Mouse (Mus musculus): ENCODE data around the gene Rerg. TPM values are rescaled to one million over a fixed set of nuclear protein-coding genes. Genes with fewer than 3 reads are reported as not detected.

Rerg gene
- polyA plus RNA-seq, 1 experiment from 2014 or later, result 23.9 TPM

GRCm38 (mm10) chr6:137151015-137151414 lies 19.3 kb downstream of the Rerg start:
- TF ChIP-seq EP300 (optimal IDR thresholded peaks at IDR 0.05) (no peak), CTCF (IDR thresholded peaks at IDR 0.05; ENCODE audit: low read depth) (no peak)
- H3K9ac ChIP-seq (ENCODE audit: low read length), result no peak overlapping the region
- no peaks in the 10 kb centered on the region for H3K27me3 ChIP-seq (ENCODE audit: control insufficient read depth, insufficient read depth, low read length)
- H3K4me2 ChIP-seq (replicated peaks; ENCODE audit: low read depth), result no peak overlapping the region
- H3K9me3 ChIP-seq (ENCODE audit: control insufficient read depth, low read length), result no peaks in the 10 kb centered on the region
- H3K36me3 ChIP-seq (ENCODE audit: control insufficient read depth, insufficient read depth, low read length), result no peaks in the 10 kb centered on the region
- DNase-seq (ENCODE audit: low spot score) (no peak), ATAC-seq (ENCODE audit: low FRiP score, low TSS enrichment) (no peak)
- no peak overlapping the region for H3K4me3 ChIP-seq (ENCODE audit: low read depth, low read length)
- WGBS, result 83% methylated on average over 2 of the region's 2 CpGs
- H3K4me1 ChIP-seq (replicated peaks; ENCODE audit: control insufficient read depth, insufficient read depth), result no peaks in the 10 kb centered on the region
- H3K27ac ChIP-seq (replicated peaks), result no peak overlapping the region

DNA sequence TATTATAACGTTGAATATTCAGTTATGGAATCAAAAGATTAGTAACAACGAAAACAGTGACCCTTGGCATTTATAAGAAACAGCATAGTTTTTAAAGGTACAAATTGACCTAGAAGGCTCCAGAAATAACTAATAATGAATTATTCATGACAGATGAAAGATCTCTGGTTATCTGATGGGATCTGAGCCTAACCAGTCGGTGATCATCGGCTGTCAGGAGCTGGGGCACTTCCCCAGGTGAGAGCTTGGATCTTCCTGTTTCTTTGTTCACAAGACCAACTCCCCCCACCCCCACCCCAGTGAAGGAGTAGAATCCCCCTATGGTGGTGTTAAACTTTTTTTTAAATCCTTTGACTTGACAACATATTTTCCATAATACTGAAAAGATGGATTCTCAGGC lies 20.5 kb downstream of the Rerg start:
- H3K9me3 ChIP-seq (ENCODE audit: control insufficient read depth, low read length), result no peaks in the 10 kb centered on the region
- WGBS, result 68% methylated on average over 4 of the region's 4 CpGs
- H3K4me1 ChIP-seq (replicated peaks; ENCODE audit: control insufficient read depth, insufficient read depth), result no peaks in the 10 kb centered on the region
- no peaks in the 10 kb centered on the region for H3K36me3 ChIP-seq (ENCODE audit: control insufficient read depth, insufficient read depth, low read length)
- TF ChIP-seq CTCF (IDR thresholded peaks at IDR 0.05; ENCODE audit: low read depth) (no peak), EP300 (optimal IDR thresholded peaks at IDR 0.05) (no peak)
- H3K4me3 ChIP-seq (ENCODE audit: low read depth, low read length), result no peak overlapping the region
- H3K27ac ChIP-seq (replicated peaks), result no peak overlapping the region
- no peak overlapping the region for H3K9ac ChIP-seq (ENCODE audit: low read length)
- H3K4me2 ChIP-seq (replicated peaks; ENCODE audit: low read depth), result no peak overlapping the region
- ATAC-seq (ENCODE audit: low FRiP score, low TSS enrichment), result no peak
- no peaks in the 10 kb centered on the region for H3K27me3 ChIP-seq (ENCODE audit: control insufficient read depth, insufficient read depth, low read length)
- DNase-seq (ENCODE audit: low spot score), result no peak

- DNase-seq (ENCODE audit: low spot score) (no peak), ATAC-seq (ENCODE audit: low FRiP score, low TSS enrichment) (no peak)
- Histone ChIP-seq H3K27ac (replicated peaks) (no peak overlapping the region), H3K27me3 (ENCODE audit: control insufficient read depth, insufficient read depth, low read length) (no peaks in the 10 kb centered on the region), H3K9ac (ENCODE audit: low read length) (no peak overlapping the region), H3K4me1 (replicated peaks; ENCODE audit: control insufficient read depth, insufficient read depth) (0 out of 2 replicates have a peak, but pooled peaks cover 2% of the 10 kb centered on the region), H3K36me3 (ENCODE audit: control insufficient read depth, insufficient read depth, low read length) (no peaks in the 10 kb centered on the region), H3K4me2 (replicated peaks; ENCODE audit: low read depth) (no peak overlapping the region), H3K4me3 (ENCODE audit: low read depth, low read length) (no peak overlapping the region), H3K9me3 (ENCODE audit: control insufficient read depth, low read length) (no peaks in the 10 kb centered on the region)
- WGBS, result 100% methylated on average over 2 of the region's 2 CpGs
- TF ChIP-seq CTCF (IDR thresholded peaks at IDR 0.05; ENCODE audit: low read depth), result no peak
- TF ChIP-seq EP300 (optimal IDR thresholded peaks at IDR 0.05), result no peak
Observed at GRCm38 (mm10) chr6:137146910-137147309, 23.4 kb downstream of the Rerg start.

DNA sequence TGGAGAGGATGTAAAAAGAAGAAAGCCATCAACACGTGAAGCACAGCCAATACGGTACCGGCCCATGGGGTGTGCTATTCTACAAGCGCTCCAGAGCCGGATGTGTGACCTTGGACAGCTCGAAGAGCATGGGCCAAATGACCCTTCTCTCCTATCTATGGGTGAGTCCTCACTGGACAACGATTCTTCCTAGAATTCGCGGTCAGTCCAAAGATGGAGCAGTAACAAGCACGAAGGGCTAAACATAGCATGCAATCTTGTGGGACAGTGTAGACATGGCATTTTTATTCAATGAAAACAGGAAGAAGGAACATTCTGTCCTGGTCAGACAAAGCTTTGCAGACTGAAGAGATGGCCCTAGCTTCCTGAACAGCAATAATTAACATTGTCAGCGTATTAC lies 24.7 kb downstream of the Rerg start:
- DNase-seq (ENCODE audit: low spot score), result no peak
- Histone ChIP-seq H3K4me3 (ENCODE audit: low read depth, low read length) (no peak overlapping the region), H3K27me3 (ENCODE audit: control insufficient read depth, insufficient read depth, low read length) (no peaks in the 10 kb centered on the region), H3K9me3 (ENCODE audit: control insufficient read depth, low read length) (no peaks in the 10 kb centered on the region), H3K27ac (replicated peaks) (peak overlapping the region; percentile 19), H3K4me2 (replicated peaks; ENCODE audit: low read depth) (no peak overlapping the region), H3K36me3 (ENCODE audit: control insufficient read depth, insufficient read depth, low read length) (no peaks in the 10 kb centered on the region), H3K9ac (ENCODE audit: low read length) (no peak overlapping the region), H3K4me1 (replicated peaks; ENCODE audit: control insufficient read depth, insufficient read depth) (0 out of 2 replicates have a peak, but pooled peaks cover 2% of the 10 kb centered on the region)
- no peak for TF ChIP-seq CTCF (IDR thresholded peaks at IDR 0.05; ENCODE audit: low read depth)
- no peak for TF ChIP-seq EP300 (optimal IDR thresholded peaks at IDR 0.05)
- 62% methylated on average over 11 of the region's 11 CpGs for WGBS
- peak; percentile 29; the same call in 1 of the 2 replicates for ATAC-seq (ENCODE audit: low FRiP score, low TSS enrichment)

GRCm38 (mm10) chr6:137144958-137145535 lies 25.2 kb downstream of the Rerg start:
- H3K27ac ChIP-seq (replicated peaks), result peak overlapping the region; percentile 76
- H3K4me2 ChIP-seq (replicated peaks; ENCODE audit: low read depth), result no peak overlapping the region
- 35% methylated on average over 11 of the region's 11 CpGs for WGBS
- no peaks in the 10 kb centered on the region for H3K27me3 ChIP-seq (ENCODE audit: control insufficient read depth, insufficient read depth, low read length)
- 0 out of 2 replicates have a peak, but pooled peaks cover 2% of the 10 kb centered on the region for H3K4me1 ChIP-seq (replicated peaks; ENCODE audit: control insufficient read depth, insufficient read depth)
- ATAC-seq (ENCODE audit: low FRiP score, low TSS enrichment) (peak; percentile 29), DNase-seq (ENCODE audit: low spot score) (no peak)
- no peak overlapping the region for H3K9ac ChIP-seq (ENCODE audit: low read length)
- TF ChIP-seq CTCF (IDR thresholded peaks at IDR 0.05; ENCODE audit: low read depth) (no peak), EP300 (optimal IDR thresholded peaks at IDR 0.05) (no peak)
- no peak overlapping the region for H3K4me3 ChIP-seq (ENCODE audit: low read depth, low read length)
- no peaks in the 10 kb centered on the region for H3K9me3 ChIP-seq (ENCODE audit: control insufficient read depth, low read length)
- no peaks in the 10 kb centered on the region for H3K36me3 ChIP-seq (ENCODE audit: control insufficient read depth, insufficient read depth, low read length)

- H3K4me3 ChIP-seq (ENCODE audit: low read depth, low read length), result no peak overlapping the region
- H3K9ac ChIP-seq (ENCODE audit: low read length), result no peak overlapping the region
- H3K36me3 ChIP-seq (ENCODE audit: control insufficient read depth, insufficient read depth, low read length), result no peaks in the 10 kb centered on the region
- H3K27ac ChIP-seq (replicated peaks), result peak overlapping the region; percentile 76
- ATAC-seq (ENCODE audit: low FRiP score, low TSS enrichment) (no peak), DNase-seq (ENCODE audit: low spot score) (no peak)
- H3K4me2 ChIP-seq (replicated peaks; ENCODE audit: low read depth), result no peak overlapping the region
- H3K4me1 ChIP-seq (replicated peaks; ENCODE audit: control insufficient read depth, insufficient read depth), result 0 out of 2 replicates have a peak, but pooled peaks cover 2% of the 10 kb centered on the region
- TF ChIP-seq EP300 (optimal IDR thresholded peaks at IDR 0.05) (no peak), CTCF (IDR thresholded peaks at IDR 0.05; ENCODE audit: low read depth) (no peak)
- 55% methylated on average over 10 of the region's 10 CpGs for WGBS
- H3K9me3 ChIP-seq (ENCODE audit: control insufficient read depth, low read length), result no peaks in the 10 kb centered on the region
- H3K27me3 ChIP-seq (ENCODE audit: control insufficient read depth, insufficient read depth, low read length), result no peaks in the 10 kb centered on the region
Observed at GRCm38 (mm10) chr6:137144526-137144840, 25.8 kb downstream of the Rerg start.

Measured in stomach, postnatal 0 days (tissue).